Mouse (Mus musculus) olfactory bulb, adult 2 months (tissue): ENCODE measurements around the gene Sdhc.

Experiments
- CTCF ChIP-seq: fragments of 200-500 bp; IDR thresholded peaks from 2 replicates; pipeline ENCODE4 v1.5.1; 2012; ENCODE audit warnings: low read depth, mild to moderate bottlenecking, low read length, moderate library complexity; ENCODE audit not compliant: insufficient read depth
- POLR2A ChIP-seq: fragments of 200-500 bp; IDR thresholded peaks from 2 replicates; pipeline ENCODE4 v1.6.1; 2012; ENCODE audit warnings: mild to moderate bottlenecking, low read depth, low read length, moderate library complexity; ENCODE audit not compliant: insufficient read depth

DNA sequence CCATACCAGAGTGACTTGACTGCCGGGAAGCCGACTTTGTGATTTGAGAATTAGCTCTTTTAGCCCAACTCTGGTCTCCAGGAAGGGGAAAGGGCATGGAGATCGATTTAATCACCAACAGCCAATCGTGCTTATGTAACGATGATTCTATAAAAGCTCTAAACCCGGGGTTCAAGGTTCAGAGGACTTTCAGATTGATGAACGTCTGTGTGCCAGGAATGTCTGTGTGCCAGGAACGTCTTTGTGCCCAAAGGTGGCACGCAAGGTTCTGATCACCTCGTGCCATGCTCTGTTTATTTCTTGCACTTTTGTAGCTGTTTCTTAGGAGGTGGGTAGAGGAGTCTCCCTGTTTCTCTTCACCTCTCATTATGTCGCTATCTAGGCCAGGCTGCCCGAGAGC is 18.5 kb upstream of the Sdhc start:
- TF ChIP-seq CTCF = no peak
- no peak for TF ChIP-seq POLR2A
